Mouse (Mus musculus) megakaryocyte, embryonic 14.5 days (primary cell): ENCODE data around the gene 6030452D12Rik. TPM values are rescaled to one million over a fixed set of nuclear protein-coding genes. Genes with fewer than 3 reads are reported as not detected.

Source experiments
- H3K27me3 ChIP-seq: replicated peaks from 2 replicates; pipeline ENCODE3; 2012; ENCODE audit warnings: inconsistent platforms
- H3K36me3 ChIP-seq: replicated peaks from 2 replicates; pipeline ENCODE3; 2012; ENCODE audit warnings: low read length, inconsistent platforms, mixed read lengths
- H3K4me1 ChIP-seq: 2 replicates; pipeline ENCODE4 v1.6.1; 2012; ENCODE audit warnings: inconsistent platforms
- H3K4me3 ChIP-seq: replicated peaks from 2 replicates; pipeline ENCODE3; 2012; ENCODE audit warnings: moderate library complexity, mild to moderate bottlenecking, inconsistent platforms
- H3K9me3 ChIP-seq: 2 replicates; pipeline ENCODE4 v1.6.1; 2012; ENCODE audit warnings: inconsistent platforms
- FLI1 ChIP-seq: IDR thresholded peaks from 2 replicates; pipeline ENCODE4 v1.6.1; 2012; ENCODE audit warnings: low read length, inconsistent platforms, mixed read lengths
- GATA1 ChIP-seq: IDR thresholded peaks from 3 replicates; pipeline ENCODE4 v1.6.1; 2012; ENCODE audit warnings: mixed read lengths, low read length, inconsistent platforms, borderline replicate concordance
- polyA plus RNA-seq: library from polyadenylated mRNA; stranded (reverse); fragments of >175 nt; gene quantifications from 2 replicates; pipeline ENCODE4 v1.2.3, GENCODE M21; 2012; ENCODE audit warnings: low replicate concordance; ENCODE audit not compliant: insufficient read depth

Gene 6030452D12Rik
- polyA plus RNA-seq, 1 experiment: not detected

DNA sequence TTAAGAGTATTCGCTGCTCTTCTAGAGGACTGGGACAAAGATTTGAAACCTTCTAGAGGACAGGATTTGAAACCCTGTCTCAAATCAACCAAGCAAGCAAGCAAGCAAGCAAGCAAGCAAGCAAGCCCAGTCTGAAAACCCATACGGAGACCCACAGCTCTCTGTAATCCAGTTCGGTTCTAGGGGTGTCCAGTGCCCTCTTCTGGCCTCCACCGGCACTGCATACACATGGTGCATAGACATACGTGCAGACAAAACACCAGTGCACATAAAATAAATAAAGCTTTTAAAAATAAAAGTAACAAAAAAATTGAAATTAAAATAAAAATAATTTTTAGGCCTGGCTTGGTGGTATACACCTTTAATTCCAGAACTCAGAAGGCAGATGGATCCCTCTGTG, 53.7 kb downstream of the 6030452D12Rik start:
- H3K4me3 ChIP-seq: no peak overlapping the region
- no peaks in the 10 kb centered on the region for H3K4me1 ChIP-seq
- H3K36me3 ChIP-seq: no peaks in the 10 kb centered on the region
- no peak for TF ChIP-seq FLI1
- no peak for TF ChIP-seq GATA1
- peaks cover 8% of the 10 kb centered on the region for H3K27me3 ChIP-seq
- H3K9me3 ChIP-seq: peaks cover 19% of the 10 kb centered on the region

- Histone ChIP-seq H3K4me1 (peaks cover 3% of the 10 kb centered on the region), H3K4me3 (no peak overlapping the region), H3K36me3 (no peaks in the 10 kb centered on the region), H3K9me3 (peaks cover 19% of the 10 kb centered on the region), H3K27me3 (peaks cover 18% of the 10 kb centered on the region)
- no peak for TF ChIP-seq FLI1
- TF ChIP-seq GATA1: no peak
Observed at GRCm38 (mm10) chr8:106556068-106556645, 55.8 kb downstream of the 6030452D12Rik start.

Other genes starting within 250 kb of the 6030452D12Rik start
- gene Smpd3, start 162.5 kb upstream of the 6030452D12Rik start, polyA plus RNA-seq: not detected in 2 replicates
- 0.78 TPM in 1 of 2 replicates, not detected in the other for gene Zfp90, start 85.2 kb upstream of the 6030452D12Rik start, polyA plus RNA-seq
- gene Cdh3, start 10.4 kb downstream of the 6030452D12Rik start, polyA plus RNA-seq: not detected in 2 replicates
- gene Gm10073, start 72.9 kb downstream of the 6030452D12Rik start, polyA plus RNA-seq: 10.6 TPM in 1 of 2 replicates, not detected in the other
- gene Cdh1, start 102.8 kb downstream of the 6030452D12Rik start, polyA plus RNA-seq: not detected in 2 replicates
- gene Tango6, start 182.5 kb downstream of the 6030452D12Rik start, polyA plus RNA-seq: 0.22 TPM in 1 of 2 replicates, not detected in the other